25 mouse cellular contexts compared by ENCODE assay signal in genomic region chr14:41021246-41021645, GRCm38 (mm10). TPM values are rescaled to one million over a fixed set of nuclear protein-coding genes. Genes with fewer than 3 reads are reported as not detected.
"Had no signal": no experiment of that assay in that cellular context is flagged by ENCODE, and none has a peak within 500 bp of the region (broad histone marks: within the 10 kb centered on the region; RNA-seq: fewer than 3 reads in every experiment).

No protein-coding gene starts in this region.

- H3K9ac ChIP-seq: neural tube, embryonic 12.5 days; neural tube, embryonic 13.5 days; neural tube, embryonic 15.5 days; stomach, embryonic 15.5 days had no signal

- H3K27me3 ChIP-seq: neural tube, embryonic 12.5 days; neural tube, embryonic 13.5 days; neural tube, embryonic 15.5 days; stomach, embryonic 15.5 days had no signal

- H3K36me3 ChIP-seq: neural tube, embryonic 12.5 days; neural tube, embryonic 13.5 days; neural tube, embryonic 15.5 days; stomach, embryonic 15.5 days had no signal

- H3K9me3 ChIP-seq: neural tube, embryonic 12.5 days; neural tube, embryonic 13.5 days; neural tube, embryonic 15.5 days; stomach, embryonic 15.5 days had no signal

- H3K27ac ChIP-seq: neural tube, embryonic 12.5 days; neural tube, embryonic 13.5 days; neural tube, embryonic 15.5 days; stomach, embryonic 15.5 days; stomach, postnatal 0 days had no signal

- H3K4me1 ChIP-seq: neural tube, embryonic 12.5 days; neural tube, embryonic 13.5 days; neural tube, embryonic 15.5 days; stomach, embryonic 15.5 days had no signal

- DNase-seq: retina, postnatal 1 day; right cerebral cortex, adult 18-20 months; right cerebral cortex, postnatal 14 days; right cerebral cortex, postnatal 25 days; right cerebral cortex, postnatal 4 days; spleen, adult 18-20 months; thymus, adult 18-20 months; thymus, adult 2 months; thymus, postnatal 14 days; thymus, postnatal 25 days; thymus, postnatal 36 days; thymus, postnatal 4 days had no signal

- H3K4me2 ChIP-seq: neural tube, embryonic 12.5 days; neural tube, embryonic 13.5 days; neural tube, embryonic 15.5 days; stomach, embryonic 15.5 days had no signal

- H3K4me3 ChIP-seq: neural tube, embryonic 12.5 days; neural tube, embryonic 13.5 days; neural tube, embryonic 15.5 days; stomach, embryonic 15.5 days had no signal

RNA-seq across cellular contexts. Expression of gene Dydc2, which starts 47.8 kb away (rescaled TPM):
- polyA plus RNA-seq: neural tube, embryonic 12.5 days; neural tube, embryonic 13.5 days; small intestine, adult 2 months; spleen, adult 2 months; stomach, embryonic 14.5 days; stomach, embryonic 15.5 days; stomach, embryonic 16.5 days; stomach, postnatal 0 days; thymus, adult 2 months; urinary bladder, adult 2 months had no signal

RNA-seq across cellular contexts. Expression of gene Dydc1, which starts 51.5 kb away (rescaled TPM):
- polyA plus RNA-seq: neural tube, embryonic 11.5 days; neural tube, embryonic 12.5 days; neural tube, embryonic 13.5 days; neural tube, embryonic 14.5 days; neural tube, embryonic 15.5 days; small intestine, adult 2 months; spleen, adult 2 months; stomach, embryonic 14.5 days; stomach, embryonic 15.5 days; stomach, embryonic 16.5 days; stomach, postnatal 0 days; thymus, postnatal 0 days; urinary bladder, adult 2 months had no signal
